Mouse (Mus musculus) Patski (cell line): ENCODE data around the gene Dnph1. TPM values are rescaled to one million over a fixed set of nuclear protein-coding genes. Genes with fewer than 3 reads are reported as not detected.

Source experiments
- ATAC-seq: fragments of 100-300 bp; one replicate; pipeline ENCODE4 v1.8.0; 2021
- CTCF ChIA-PET: fragments of 350-600 bp; sonication (Branson Sonifier 250); formaldehyde crosslinking; loops from one replicate; lab custom pipeline; 2022; ENCODE audit warnings: inconsistent platforms; lab: Charles Lee
- POLR2A ChIA-PET: fragments of 350-600 bp; sonication (Branson Sonifier 250); formaldehyde crosslinking; loops from one replicate; lab custom pipeline; 2022; ENCODE audit warnings: antibody characterized with exemption, inconsistent platforms; lab: Charles Lee
- DNase-seq: peaks from one replicate; pipeline ENCODE4 v3.0.0-alpha.2; 2011; ENCODE audit warnings: low read depth, low spot score
- H3K27me3 ChIP-seq: fragments of 371-371 bp; one replicate; pipeline ENCODE4 v1.5.1; 2021
- CTCF ChIP-seq: fragments of 100-300 bp; IDR thresholded peaks from one replicate; pipeline ENCODE4 v1.5.1; 2021
- in situ Hi-C: fragments of 300-500 bp; cut with MboI; formaldehyde crosslinking; loops from 3 replicates; pipeline ENCODE4 v1.11.1; 2018; ENCODE audit warnings: low pct_unique_long_range_greater_than_20kb, mixed read lengths
- polyA plus RNA-seq: library from polyadenylated mRNA; unstranded; gene quantifications from one replicate; pipeline ENCODE4 v1.2.3, GENCODE M21; 2021

Dnph1 gene
- polyA plus RNA-seq, 1 experiment from 2014 or later = 16.9 TPM

GRCm38 (mm10) chr17:46525579-46526307 is 29.2 kb downstream of the Dnph1 start:
- H3K27me3 ChIP-seq = no peaks in the 10 kb centered on the region
- DNase-seq = no peak
- CTCF ChIA-PET = interaction anchor here (0.7 to 1.6 kb wide), 6 partner anchors 10 to 26 kb away, joined by 3 to 4 read pairs (median 4); partner anchors contain the start of gene Cul9
- TF ChIP-seq CTCF = no peak
- POLR2A ChIA-PET = no interaction called here
- in situ Hi-C loops = no loop called here
- peak; percentile 28 for ATAC-seq

GRCm38 (mm10) chr17:46543661-46544060 is 47.1 kb downstream of the Dnph1 start:
- ATAC-seq = no peak
- no peak for DNase-seq
- in situ Hi-C loops = no loop called here
- no peaks in the 10 kb centered on the region for H3K27me3 ChIP-seq
- no peak for TF ChIP-seq CTCF
- ChIA-PET CTCF (no interaction called here), POLR2A (no interaction called here)

- H3K27me3 ChIP-seq = no peaks in the 10 kb centered on the region
- in situ Hi-C loops = no loop called here
- DNase-seq (no peak), ATAC-seq (no peak)
- no peak for TF ChIP-seq CTCF
- ChIA-PET CTCF (interaction anchor here (1.8 kb wide), 1 partner anchor 21 kb away, joined by 4 read pairs; no protein-coding TSS in a partner anchor), POLR2A (interaction anchor here (0.6 to 1.9 kb wide), 3 partner anchors 9 to 28 kb away, joined by 3 to 7 read pairs (median 5); partner anchors contain the start of gene Srf)
These were observed 49.5 kb downstream of the Dnph1 start, which contains the start of gene Cul9 for GRCm38 (mm10) chr17:46545813-46546564. Gene Cul9, minus strand, starts transcription at chr17:46546388.

GRCm38 (mm10) chr17:46546591-46546990 is 50.1 kb downstream of the Dnph1 start:
- DNase-seq = no peak
- ChIA-PET POLR2A (interaction anchor here (1.9 kb wide), 1 partner anchor 9 kb away, joined by 7 read pairs; no protein-coding TSS in a partner anchor), CTCF (interaction anchor here (1.8 kb wide), 1 partner anchor 21 kb away, joined by 4 read pairs; no protein-coding TSS in a partner anchor)
- no peak for ATAC-seq
- no peaks in the 10 kb centered on the region for H3K27me3 ChIP-seq
- in situ Hi-C loops = no loop called here
- TF ChIP-seq CTCF = no peak

GRCm38 (mm10) chr17:46546995-46547394 is 50.5 kb downstream of the Dnph1 start:
- ATAC-seq = no peak
- in situ Hi-C loops = no loop called here
- DNase-seq = no peak
- no peaks in the 10 kb centered on the region for H3K27me3 ChIP-seq
- POLR2A ChIA-PET = interaction anchor here (1.9 kb wide), 1 partner anchor 10 kb away, joined by 7 read pairs; no protein-coding TSS in a partner anchor
- no peak for TF ChIP-seq CTCF
- CTCF ChIA-PET = interaction anchor here (1.8 kb wide), 1 partner anchor 22 kb away, joined by 4 read pairs; no protein-coding TSS in a partner anchor

- DNase-seq (no peak), ATAC-seq (no peak)
- POLR2A ChIA-PET = no interaction called here
- H3K27me3 ChIP-seq = no peaks in the 10 kb centered on the region
- TF ChIP-seq CTCF = no peak
- CTCF ChIA-PET = interaction anchor here (1.2 kb wide), 1 partner anchor 89 kb away, joined by 4 read pairs; no protein-coding TSS in a partner anchor
- in situ Hi-C loops = no loop called here
These were observed 51.4 kb downstream of the Dnph1 start for GRCm38 (mm10) chr17:46547923-46548322.

GRCm38 (mm10) chr17:46548741-46549140 is 52.2 kb downstream of the Dnph1 start:
- ChIA-PET CTCF (interaction anchor here (1.2 kb wide), 1 partner anchor 88 kb away, joined by 4 read pairs; no protein-coding TSS in a partner anchor), POLR2A (interaction anchor here (0.6 kb wide), 1 partner anchor 114 kb away, joined by 7 read pairs; no protein-coding TSS in a partner anchor)
- in situ Hi-C loops = no loop called here
- TF ChIP-seq CTCF = no peak
- no peaks in the 10 kb centered on the region for H3K27me3 ChIP-seq
- no peak for ATAC-seq
- DNase-seq = no peak

GRCm38 (mm10) chr17:46549193-46549592 is 52.7 kb downstream of the Dnph1 start:
- no peak for ATAC-seq
- ChIA-PET POLR2A (interaction anchor here (0.6 kb wide), 1 partner anchor 114 kb away, joined by 7 read pairs; no protein-coding TSS in a partner anchor), CTCF (interaction anchor here (1.2 kb wide), 1 partner anchor 88 kb away, joined by 4 read pairs; no protein-coding TSS in a partner anchor)
- no peak for TF ChIP-seq CTCF
- in situ Hi-C loops = no loop called here
- H3K27me3 ChIP-seq = no peaks in the 10 kb centered on the region
- no peak for DNase-seq

Other genes starting within 250 kb of the Dnph1 start
- gene Polr1c, start 248.7 kb upstream of the Dnph1 start, polyA plus RNA-seq = 93.1 TPM
- 88.7 TPM for gene Yipf3, start 248.6 kb upstream of the Dnph1 start, polyA plus RNA-seq
- gene Lrrc73, start 243.2 kb upstream of the Dnph1 start, polyA plus RNA-seq = 9.4 TPM
- 55.3 TPM for gene Tjap1, start 213.7 kb upstream of the Dnph1 start, polyA plus RNA-seq
- gene Dlk2, start 199.3 kb upstream of the Dnph1 start, polyA plus RNA-seq = 1.4 TPM
- 7.6 TPM for gene Abcc10, start 168.4 kb upstream of the Dnph1 start, polyA plus RNA-seq
- 18.6 TPM for gene Zfp318, start 113.0 kb upstream of the Dnph1 start, polyA plus RNA-seq
- gene Crip3, start 67.8 kb upstream of the Dnph1 start, polyA plus RNA-seq = not detected
- gene Slc22a7, start 58.3 kb upstream of the Dnph1 start, polyA plus RNA-seq = not detected
- gene Ttbk1, start 9.0 kb upstream of the Dnph1 start, polyA plus RNA-seq = 0.21 TPM
- gene Cul9, start 49.7 kb downstream of the Dnph1 start, polyA plus RNA-seq = 34.3 TPM
- 72.1 TPM for gene Srf, start 59.5 kb downstream of the Dnph1 start, polyA plus RNA-seq
- gene Ptk7, start 132.8 kb downstream of the Dnph1 start, polyA plus RNA-seq = 86.6 TPM
- 42.3 TPM for gene Klc4, start 149.3 kb downstream of the Dnph1 start, polyA plus RNA-seq
- 124 TPM for gene Mrpl2, start 149.5 kb downstream of the Dnph1 start, polyA plus RNA-seq
- 109 TPM for gene Cul7, start 153.6 kb downstream of the Dnph1 start, polyA plus RNA-seq
- 46.4 TPM for gene Rrp36, start 177.6 kb downstream of the Dnph1 start, polyA plus RNA-seq
- 150 TPM for gene Mea1, start 182.1 kb downstream of the Dnph1 start, polyA plus RNA-seq
- 61.4 TPM for gene Klhdc3, start 184.2 kb downstream of the Dnph1 start, polyA plus RNA-seq
- 87.8 TPM for gene Ppp2r5d, start 208.4 kb downstream of the Dnph1 start, polyA plus RNA-seq
- gene Pex6, start 214.8 kb downstream of the Dnph1 start, polyA plus RNA-seq = 39.9 TPM
- 0.21 TPM for gene Gnmt, start 232.5 kb downstream of the Dnph1 start, polyA plus RNA-seq